Mouse (Mus musculus) cerebellum, postnatal 14 days (tissue): ENCODE results near the gene Dpp6.

Experiments
- DNase-seq, 2 experiments: peaks; one replicate each; pipeline ENCODE4 v3.0.0; 2021; ENCODE audit warnings: mixed read lengths in 2 of 2

Gene Dpp6

GRCm38 (mm10) chr5:26816975-26817941 is at the start of gene Dpp6:
Dpp6 (plus strand) TSS chr5:26817203.
- DNase-seq: peak; percentile 81 to 87

GRCm38 (mm10) chr5:26783955-26784354 is 33.0 kb upstream of the Dpp6 start:
- DNase-seq: no peak

- DNase-seq: no peak
Observed at GRCm38 (mm10) chr5:26795524-26795923, 21.5 kb upstream of the Dpp6 start.

GRCm38 (mm10) chr5:26835972-26836371 is 19.0 kb downstream of the Dpp6 start:
- peak; percentile 77 for DNase-seq

- no peak for DNase-seq
Observed at GRCm38 (mm10) chr5:26841151-26841550, 24.1 kb downstream of the Dpp6 start.

GRCm38 (mm10) chr5:26854746-26855145 is 37.7 kb downstream of the Dpp6 start:
- no peak for DNase-seq

GRCm38 (mm10) chr5:26875449-26875848 is 58.4 kb downstream of the Dpp6 start:
- peak; percentile 48 to 50 for DNase-seq

- DNase-seq: no peak
Observed at GRCm38 (mm10) chr5:26887496-26887895, 70.5 kb downstream of the Dpp6 start.

GRCm38 (mm10) chr5:26888080-26888479 is 71.1 kb downstream of the Dpp6 start:
- no peak for DNase-seq

GRCm38 (mm10) chr5:26894346-26894745 is 77.3 kb downstream of the Dpp6 start:
- no peak for DNase-seq

- peak; percentile 68 to 73 for DNase-seq
Observed at GRCm38 (mm10) chr5:26903786-26904185, 86.8 kb downstream of the Dpp6 start.

GRCm38 (mm10) chr5:26904324-26905041 is 87.5 kb downstream of the Dpp6 start:
- DNase-seq: peak; percentile 70 to 79

GRCm38 (mm10) chr5:26907151-26907550 is 90.1 kb downstream of the Dpp6 start:
- DNase-seq: no peak

- DNase-seq: no peak
Observed at GRCm38 (mm10) chr5:26908612-26909011, 91.6 kb downstream of the Dpp6 start.

GRCm38 (mm10) chr5:26910353-26910752 is 93.3 kb downstream of the Dpp6 start:
- DNase-seq: no peak

GRCm38 (mm10) chr5:26911965-26912364 is 95.0 kb downstream of the Dpp6 start:
- peak in 1 of 2 experiments; percentile 37 for DNase-seq

- peak; percentile 63 to 68 for DNase-seq
Observed at GRCm38 (mm10) chr5:26918763-26919162, 101.8 kb downstream of the Dpp6 start.

- DNase-seq: no peak
Observed at GRCm38 (mm10) chr5:26924552-26924951, 107.5 kb downstream of the Dpp6 start.

- peak; percentile 36 to 55 for DNase-seq
Observed at GRCm38 (mm10) chr5:26932413-26933122, 115.6 kb downstream of the Dpp6 start.

GRCm38 (mm10) chr5:26934911-26935310 is 117.9 kb downstream of the Dpp6 start:
- no peak for DNase-seq

GRCm38 (mm10) chr5:26941471-26941870 is 124.5 kb downstream of the Dpp6 start:
- no peak for DNase-seq

GRCm38 (mm10) chr5:26945169-26945920 is 128.3 kb downstream of the Dpp6 start:
- peak; percentile 28 to 50 for DNase-seq
